Mouse (Mus musculus) layer of hippocampus, postnatal 14 days (tissue): ENCODE measurements around the gene Ccdc185. TPM values are rescaled to one million over a fixed set of nuclear protein-coding genes. Genes with fewer than 3 reads are reported as not detected.

Experiments used
- DNase-seq, 2 experiments: peaks; one replicate each; pipeline ENCODE4 v3.0.0; 2021 to 2022; ENCODE audit warnings: low spot score in 2 of 2, mixed read lengths in 1 of 2
- long read RNA-seq, 2 experiments: library from polyadenylated mRNA; stranded (forward); transcript quantifications; one replicate each; pipeline ENCODE4 v2.0.0; 2021
- total RNA-seq, 2 experiments: library from RNA; stranded (reverse); gene quantifications; 2 replicates each; pipeline ENCODE4 v1.2.3; 2021

Gene Ccdc185
- total RNA-seq = under 1 TPM; 0.25 to 0.31 TPM
- long read RNA-seq, experiment 1 = 0 reads
- long read RNA-seq, experiment 2, partial matches to known transcripts = 0 of 1 reads
- long read RNA-seq, experiment 2, other reads (novel, unspliced or antisense) = 0 of 1 reads

DNA sequence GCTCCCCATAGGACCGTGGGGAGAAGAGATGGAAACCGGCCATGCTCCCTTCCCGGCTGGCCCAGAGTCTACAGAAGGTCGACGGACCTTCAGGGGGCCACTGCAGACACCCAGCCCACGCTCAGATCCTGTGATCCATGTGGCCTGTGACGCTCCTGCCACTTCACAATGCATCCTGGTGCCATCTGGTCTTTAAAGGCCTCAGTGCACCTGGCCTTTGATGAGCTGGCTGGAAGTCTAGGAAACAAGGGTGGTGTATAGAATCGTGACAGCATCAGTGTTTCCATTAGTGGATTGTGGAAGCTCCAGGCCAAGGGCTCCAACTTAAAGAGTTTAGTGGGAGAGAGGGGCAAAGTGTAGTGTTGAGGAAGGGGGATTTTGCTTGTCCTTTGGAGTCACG lies at the start of gene Ccdc185:
Ccdc185 (minus strand) TSS at position 101 of the 400 bp plus-strand sequence.
- DNase-seq = no peak

DNA sequence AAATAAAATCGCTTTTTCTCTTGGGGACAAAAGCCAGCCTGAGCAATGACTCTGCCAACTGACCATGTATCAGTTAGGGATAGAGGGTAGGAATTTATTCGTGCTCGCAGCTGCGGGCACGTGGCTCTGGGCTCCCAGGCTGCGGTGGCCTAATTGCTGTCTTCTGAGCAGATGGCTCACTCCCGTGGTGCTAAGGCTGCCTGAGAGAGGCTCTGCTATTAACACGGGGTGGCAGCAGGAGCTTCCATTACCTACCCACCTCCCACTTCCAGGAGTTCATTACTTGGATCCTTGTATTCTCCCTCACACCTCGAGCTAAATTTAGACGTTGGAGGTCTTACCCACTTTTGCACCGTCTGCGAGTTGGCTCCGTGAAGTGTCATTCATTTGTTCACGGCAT lies 48.1 kb upstream of the Ccdc185 start:
- DNase-seq = no peak

DNA sequence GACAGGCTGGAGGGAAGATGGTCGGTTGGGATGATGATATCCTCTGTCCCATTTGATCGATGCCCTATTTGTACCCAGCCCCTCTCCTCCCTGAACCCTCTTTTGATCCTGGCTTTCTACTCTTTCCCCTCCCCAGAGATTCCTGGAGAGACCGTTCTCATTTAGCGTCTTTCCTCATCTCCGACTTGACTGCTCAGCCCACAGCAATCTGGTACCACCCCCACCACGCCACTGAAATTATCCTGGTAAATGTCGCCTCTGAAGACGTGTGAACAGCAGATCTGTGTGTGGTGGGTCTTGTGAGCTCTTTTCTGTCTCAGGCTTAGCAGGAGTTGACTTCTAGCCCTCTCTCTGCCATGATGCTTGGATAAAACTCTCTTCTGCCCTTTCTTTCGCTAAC lies 45.6 kb upstream of the Ccdc185 start:
- peak in 1 of 2 experiments; percentile 48 for DNase-seq

DNA sequence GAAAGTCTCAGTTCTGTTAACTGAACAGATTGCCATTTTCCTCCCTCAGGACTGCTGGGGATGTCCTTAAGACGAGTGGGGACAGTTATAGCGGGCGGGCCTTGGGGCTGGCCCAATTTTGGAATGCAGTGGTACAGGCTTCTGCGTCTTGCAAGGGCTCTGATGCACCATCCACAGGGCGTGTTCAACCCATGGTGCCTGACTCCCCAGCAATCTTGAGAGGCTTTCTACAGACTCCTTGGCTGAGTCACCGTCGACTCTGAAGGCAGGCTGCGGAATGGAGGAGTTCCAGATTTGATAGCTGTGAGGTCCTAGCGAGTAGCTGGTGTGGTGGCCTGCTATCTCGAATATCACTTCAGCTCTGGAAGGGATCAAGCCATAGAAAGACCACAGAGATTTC lies 45.2 kb upstream of the Ccdc185 start:
- no peak for DNase-seq

DNA sequence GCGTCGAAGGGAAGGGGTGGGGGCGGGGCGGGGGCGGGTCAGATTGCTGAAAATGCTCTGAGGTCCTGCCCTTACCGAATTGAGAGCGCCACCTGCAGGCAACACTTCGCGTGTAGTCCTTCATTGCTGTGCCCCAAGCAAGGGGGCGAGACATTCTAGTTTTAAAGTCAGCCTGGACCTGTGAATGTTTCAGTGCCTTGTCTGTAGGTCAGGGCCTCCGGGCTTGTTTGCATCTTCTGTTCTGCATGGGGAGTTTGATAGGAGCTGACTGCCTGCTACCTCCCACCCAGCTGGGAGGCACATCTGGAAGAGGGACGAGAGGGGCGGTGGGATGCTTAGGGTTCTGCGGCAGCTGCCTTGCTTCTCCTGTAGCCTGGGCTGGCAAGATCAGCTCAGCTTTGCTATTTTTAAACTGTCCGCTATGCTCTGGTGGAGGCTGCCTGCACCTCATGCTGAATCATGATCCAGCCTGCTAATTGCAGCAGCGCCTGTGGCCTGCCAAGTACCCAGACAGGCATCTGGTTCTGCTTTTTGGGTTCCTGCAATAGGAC lies 43.6 kb upstream of the Ccdc185 start:
- DNase-seq = peak; percentile 61 to 64

DNA sequence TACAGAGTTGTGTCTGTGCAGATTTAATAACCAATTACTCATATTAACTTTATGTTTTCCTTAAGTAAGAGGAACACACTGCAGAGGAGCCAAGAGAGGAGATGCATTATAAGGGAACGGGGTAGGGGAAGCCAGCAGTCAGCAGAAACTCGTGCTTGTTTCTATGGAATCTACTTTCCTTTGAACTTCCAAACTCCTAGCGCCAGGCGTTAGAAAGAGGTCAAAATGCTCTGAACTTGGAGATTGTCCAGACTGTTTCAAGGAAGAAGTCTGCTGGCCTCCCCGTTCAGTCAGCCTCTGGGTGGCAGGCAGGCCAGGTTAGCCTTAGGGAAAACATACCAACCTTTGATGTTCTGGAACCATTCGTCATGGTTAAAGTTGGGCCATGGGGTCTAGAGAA lies 39.9 kb upstream of the Ccdc185 start:
- no peak for DNase-seq

DNA sequence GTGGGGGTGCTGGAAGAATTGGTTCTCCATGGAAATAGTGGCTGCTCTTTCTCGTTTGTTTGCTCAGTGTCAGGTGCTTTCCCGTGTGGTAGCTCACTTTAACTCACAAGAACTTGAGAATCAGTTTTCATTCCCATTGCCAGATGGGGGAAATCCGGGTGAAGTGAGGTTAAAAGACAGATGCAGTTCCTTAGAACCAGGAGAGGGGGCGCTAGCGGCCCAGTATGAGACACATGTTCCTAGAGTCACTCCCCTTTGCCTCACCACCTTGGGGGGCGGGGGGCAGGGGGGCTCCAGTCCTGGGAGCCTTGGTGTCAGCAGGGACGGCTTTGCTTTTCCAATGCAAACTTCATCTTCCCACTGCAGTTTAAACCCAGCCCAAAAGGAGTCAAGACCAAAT lies 38.0 kb upstream of the Ccdc185 start:
- DNase-seq = no peak

DNA sequence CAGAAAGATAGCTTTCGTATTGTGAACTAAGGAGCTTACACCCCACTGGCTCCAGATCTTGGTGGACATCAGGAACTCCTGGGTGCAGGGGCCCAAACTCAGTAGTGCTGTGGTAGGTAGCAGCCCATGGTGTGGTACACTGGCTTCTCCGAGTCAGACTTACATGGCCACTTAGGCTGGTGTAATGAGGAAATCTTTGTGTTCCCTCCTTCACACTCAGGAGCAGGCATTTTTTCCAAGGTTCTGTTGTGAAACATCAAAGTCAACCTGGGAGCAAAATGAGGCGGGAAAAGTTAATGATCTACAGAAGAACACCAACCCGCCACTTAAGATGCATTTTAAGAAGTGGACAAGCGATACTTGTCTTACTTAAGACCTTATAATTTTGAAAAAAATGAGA lies 36.5 kb upstream of the Ccdc185 start:
- DNase-seq = no peak

DNA sequence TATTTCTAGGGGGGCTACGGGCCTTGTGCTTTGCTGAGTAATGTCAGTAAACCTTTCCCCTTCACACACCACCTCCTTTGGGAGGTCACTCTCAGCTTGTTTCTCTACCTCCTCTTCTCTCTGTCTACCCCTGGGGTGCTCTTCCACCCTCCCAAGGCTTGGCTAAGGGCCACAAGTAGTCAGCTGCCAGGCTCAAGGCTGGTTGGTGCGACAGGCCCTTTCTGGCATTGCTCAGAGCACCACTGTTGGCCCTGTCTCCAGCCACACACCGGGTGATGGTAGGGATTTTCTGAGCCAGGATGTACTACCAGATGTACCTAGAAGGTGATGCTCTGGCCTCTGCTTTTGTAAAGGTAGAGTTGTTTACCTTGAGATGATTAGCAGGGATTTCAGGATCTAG lies 35.8 kb upstream of the Ccdc185 start:
- no peak for DNase-seq

DNA sequence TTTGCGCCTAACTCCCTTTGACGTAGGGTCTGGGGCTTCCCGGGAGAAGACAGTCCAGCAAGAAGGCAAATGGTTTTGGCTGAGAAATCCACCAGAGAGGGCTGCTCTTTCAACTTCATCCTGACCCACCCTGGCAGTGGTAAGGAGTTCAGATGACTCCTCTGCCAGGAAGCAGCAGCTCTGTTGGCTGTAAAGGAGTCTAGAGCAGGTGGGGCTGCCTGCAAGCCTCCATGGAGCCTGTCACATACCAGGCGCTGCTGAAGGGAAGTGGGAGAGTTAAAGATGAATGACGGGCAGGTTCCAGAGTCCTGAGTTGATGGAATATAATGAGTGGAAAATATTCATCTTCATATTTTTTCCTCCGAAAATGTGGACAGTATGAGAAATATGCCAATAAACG lies 34.8 kb upstream of the Ccdc185 start:
- no peak for DNase-seq

DNA sequence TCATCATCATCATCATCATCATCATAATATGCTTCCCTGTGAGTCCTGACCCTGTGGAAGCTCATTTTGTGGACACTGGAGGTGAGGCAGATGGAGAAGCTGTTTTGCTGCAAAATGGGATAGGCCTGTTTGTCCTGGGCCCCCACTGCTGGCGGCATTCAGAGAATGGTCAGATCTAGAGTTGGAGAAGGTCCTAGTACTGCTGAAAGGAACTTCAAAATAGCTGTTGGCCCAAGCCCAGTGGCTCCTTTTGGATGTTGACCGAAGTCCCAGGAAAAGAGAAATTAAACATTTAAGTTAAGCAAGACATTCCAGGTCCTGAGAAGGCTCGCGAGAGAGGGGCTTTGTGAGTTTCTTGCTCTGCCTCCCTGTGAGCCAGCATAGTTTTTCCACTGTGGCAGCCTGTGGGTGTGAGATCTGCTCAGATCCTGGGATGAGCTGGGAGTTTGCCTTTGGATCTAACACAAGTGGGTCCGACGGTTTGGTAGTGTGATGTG lies 30.1 kb upstream of the Ccdc185 start:
- DNase-seq = no peak

DNA sequence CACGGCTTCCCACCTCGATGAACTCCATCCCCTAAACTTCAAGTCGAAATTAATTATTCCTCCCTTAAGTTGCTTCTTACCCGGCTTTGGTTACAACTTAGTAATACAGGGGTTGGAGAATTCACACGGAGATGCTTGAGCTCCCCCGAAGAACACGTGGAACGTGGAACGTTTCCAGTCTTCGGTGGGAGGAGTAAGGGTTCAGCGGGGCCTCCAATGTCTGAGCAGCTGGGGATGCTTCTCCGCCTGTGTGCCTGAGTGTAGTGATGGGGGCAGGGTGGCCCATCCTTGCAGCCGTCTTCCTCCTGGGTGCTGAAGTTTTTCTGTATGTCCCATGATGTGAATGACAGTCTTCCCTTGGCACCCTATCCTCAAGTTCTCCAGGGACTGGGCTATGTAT lies 29.2 kb upstream of the Ccdc185 start:
- DNase-seq = no peak

DNA sequence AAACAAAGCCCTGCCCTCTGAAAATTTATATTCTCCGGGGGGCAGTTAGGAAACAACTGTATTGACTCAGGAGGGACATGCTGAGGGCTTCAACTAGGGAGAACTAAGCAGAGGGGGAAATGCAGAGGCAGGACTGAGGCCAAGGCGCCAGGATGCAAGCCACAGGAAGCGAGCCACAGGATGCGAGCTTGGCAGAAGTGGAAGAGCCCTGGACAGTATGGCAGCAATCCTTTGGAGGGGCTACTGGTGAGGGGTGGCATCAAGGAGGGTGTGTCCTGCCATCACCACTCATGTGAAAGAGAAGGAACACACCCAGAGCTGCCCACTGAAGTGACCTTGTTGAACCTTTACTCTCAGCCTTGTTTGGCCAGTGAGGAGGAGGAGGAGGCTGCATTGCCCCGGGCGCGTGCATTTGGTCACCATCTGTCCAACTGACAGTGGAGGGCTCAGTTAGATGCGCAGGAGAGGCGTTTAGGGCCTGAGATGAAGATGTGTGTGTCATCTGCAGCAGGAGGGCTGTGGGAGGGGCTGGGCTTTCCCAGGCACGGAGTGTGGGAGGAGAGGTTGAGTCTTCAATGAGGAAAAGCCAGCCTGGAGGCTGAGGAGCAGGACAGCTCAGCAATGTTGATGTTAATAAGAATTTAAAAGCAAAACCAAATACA lies 27.9 kb upstream of the Ccdc185 start:
- no peak for DNase-seq

DNA sequence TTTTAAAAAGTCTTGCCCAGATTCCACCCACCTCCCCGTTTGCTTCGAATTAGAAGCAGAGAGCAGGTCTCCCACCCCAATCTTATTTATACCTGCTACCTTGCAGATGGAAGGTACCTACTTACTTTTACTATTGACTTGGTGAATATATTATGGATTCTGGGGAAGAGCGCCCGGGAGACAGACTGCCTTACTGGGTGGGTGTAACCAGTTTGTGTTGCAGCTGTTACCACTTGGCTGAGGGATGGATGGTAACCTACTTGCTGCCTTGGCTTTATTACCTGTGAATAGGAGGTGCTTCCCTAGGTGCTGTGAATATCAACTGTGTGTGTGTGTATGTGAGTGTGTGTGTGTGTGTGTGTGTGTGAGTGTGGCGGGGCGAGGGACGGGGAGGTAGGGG lies 26.6 kb upstream of the Ccdc185 start:
- no peak for DNase-seq

DNA sequence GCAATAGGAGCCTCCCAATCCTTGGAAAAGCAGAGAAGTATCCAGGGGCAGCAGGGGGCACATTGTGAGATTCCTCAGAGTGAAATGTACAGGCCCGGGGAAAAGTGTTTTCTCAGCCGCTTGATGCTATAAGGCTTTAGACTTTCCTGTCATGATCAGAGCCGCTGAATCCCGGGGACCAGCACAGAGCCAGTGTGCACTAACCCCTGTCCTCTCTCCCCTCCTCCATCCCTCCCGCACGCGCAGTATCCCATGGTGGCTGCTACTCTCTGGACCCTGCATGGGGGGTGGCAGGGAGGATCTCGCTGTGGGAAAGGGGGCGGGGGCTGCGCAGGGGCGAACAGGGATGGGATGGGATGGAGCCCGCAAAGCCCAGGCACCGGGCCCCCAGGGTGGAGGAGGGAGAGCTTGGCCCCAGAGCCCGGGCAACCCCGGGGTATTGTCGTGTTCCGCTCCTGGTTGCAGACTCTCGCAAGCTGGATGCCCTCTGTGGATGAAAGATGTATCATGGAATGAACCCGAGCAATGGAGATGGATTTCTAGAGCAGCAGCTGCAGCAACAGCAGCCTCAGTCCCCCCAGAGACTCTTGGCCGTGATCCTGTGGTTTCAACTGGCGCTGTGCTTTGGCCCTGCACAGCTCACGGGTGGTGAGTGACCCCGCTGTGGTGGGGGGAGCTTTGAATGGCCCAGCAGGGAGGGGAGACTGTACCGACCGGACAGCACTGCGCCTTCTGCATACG lies 15.7 kb upstream of the Ccdc185 start:
- peak; percentile 38 to 40 for DNase-seq

DNA sequence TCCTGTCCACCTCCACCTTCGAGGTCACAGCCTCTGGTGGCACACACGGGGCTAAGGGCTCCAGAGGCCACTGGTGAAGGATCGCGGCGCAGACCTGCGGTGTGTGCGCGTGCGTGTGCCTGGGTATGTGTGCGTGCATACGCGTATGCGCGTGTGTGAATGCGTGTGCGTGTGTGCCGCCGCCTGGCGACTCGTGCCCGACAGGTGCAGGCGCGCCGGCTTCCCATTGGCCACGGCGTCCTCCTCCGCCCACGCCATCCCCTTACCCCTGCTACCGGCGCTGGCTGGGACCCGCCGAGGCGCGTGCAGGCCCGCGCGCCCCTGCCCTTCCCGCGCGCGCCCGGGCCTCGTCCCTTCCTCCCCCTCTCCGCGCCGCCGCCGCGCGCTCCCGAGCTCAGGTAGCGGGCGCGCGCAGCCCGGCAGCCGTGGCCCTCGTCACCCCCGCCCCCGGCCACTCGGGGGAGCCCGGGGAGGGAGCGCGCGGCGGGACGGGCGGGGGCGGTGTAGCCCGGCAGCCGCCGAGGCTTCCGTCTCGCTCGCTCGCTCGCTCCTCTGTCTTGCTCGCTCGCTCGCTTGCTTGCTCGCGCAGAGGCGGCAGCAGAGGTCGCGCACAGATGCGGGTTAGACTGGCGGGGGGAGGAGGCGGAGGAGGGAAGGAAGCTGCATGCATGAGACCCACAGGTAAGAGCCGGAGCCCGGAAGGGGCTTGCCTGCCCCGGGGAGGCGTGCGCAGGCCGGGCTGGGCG lies 14.9 kb upstream of the Ccdc185 start, which contains the start of gene Susd4:
Susd4 (plus strand) TSS at position 145 of the 746 bp plus-strand sequence.
- peak; percentile 82 to 86 for DNase-seq

DNA sequence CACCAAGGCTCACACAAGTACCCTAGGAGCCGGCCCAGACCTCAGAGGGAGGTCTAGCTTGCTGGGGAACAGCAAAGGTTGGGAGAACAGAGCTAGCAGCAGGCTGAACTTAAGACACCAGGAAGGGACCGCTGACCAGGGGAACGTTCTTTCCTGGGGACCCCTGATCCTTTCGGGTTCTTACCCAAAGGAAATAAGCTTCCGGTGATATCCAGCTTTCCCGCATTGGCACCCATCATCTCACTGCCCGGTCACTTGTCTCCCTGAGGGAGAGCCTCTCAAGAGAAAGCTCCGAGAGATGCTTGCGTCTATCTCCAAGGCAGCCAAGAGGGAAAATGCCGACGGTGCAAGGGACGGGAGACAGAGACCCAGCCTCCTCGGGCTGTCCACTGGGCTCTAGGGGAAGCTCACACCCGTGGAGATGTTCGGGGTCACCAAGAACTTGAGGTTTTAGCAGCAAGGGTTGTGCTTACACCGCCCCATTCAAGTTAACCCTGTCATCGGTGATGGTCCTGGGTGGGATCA lies 14.3 kb upstream of the Ccdc185 start:
- DNase-seq = peak in 1 of 2 experiments; percentile 20

DNA sequence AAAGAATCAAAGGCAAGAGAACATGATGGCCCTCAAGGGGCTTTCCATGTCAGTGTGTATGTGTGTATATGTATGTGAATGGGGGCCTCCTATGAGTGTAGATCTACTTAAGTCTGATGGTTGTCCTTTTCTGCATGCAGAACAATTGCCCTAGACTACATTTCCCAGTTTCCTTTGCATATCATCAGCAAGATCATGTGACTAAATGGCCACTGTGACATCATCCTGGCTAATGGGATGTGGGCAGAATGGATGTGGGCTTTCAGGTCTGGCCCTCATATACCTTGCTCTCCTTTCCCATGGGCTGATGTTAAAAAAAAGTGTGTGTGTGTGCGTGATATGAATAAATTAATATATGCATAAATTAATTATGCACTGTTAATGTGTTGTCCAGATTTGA lies 9.8 kb upstream of the Ccdc185 start:
- no peak for DNase-seq

DNA sequence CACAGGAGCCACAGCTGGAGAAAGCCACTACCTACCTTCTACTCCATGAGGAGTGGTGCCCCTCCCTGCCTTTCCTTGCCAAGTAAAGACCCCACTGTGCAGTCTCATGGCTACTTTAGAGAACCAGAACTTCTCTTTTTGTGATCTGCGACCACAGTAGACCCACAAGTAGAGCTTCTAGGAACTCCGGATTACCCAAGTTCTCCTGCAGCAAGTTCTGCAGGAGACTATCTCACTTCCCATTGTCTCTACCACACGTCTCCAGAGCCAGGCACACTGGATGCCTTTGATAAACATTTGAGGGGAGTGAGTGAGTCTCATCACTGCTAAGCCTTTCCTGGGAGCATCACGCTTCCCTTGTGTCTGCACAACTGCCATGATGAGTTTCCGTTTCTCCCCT lies 5.9 kb upstream of the Ccdc185 start:
- no peak for DNase-seq

DNA sequence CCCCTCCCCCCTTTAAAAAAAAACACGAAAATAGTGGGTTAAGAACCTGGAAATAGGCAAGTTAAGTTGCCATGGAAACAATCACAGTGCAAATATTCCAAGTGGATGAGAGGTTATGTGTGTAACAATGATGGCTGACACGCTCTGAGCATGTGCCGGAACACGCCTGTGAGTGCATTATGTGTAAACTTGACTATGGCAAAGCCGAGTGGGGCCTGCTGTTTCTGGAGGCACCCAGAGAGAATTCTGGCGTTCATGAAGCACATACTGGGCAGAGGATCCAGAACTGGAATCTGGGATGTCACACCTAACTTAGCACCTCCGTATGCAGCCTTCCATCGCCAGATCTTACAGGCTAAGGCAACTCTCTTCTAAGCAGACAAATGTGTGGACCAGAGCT lies 4.7 kb upstream of the Ccdc185 start:
- no peak for DNase-seq

DNA sequence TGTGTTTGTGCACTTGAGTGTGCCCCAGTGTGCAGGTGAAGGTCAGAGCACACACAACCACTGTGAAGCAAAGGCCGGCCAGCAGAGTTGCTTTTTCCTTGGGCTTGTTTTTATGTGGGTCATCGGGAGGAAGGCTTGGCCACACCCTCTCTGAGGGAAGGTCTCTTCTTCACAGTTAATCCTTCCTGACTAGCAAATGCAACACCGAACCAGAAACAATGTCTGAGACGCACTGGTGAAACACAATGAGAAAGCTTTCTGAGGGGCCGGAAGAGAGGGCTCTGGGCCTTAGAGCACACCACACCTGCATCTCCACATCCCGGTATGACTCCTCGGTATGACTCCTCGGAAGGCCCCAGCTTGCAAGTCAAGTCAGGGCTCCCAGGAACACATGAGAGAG lies 2.3 kb upstream of the Ccdc185 start:
- DNase-seq = no peak
